Mouse (Mus musculus): ENCODE results near the gene Vmn2r81. TPM values are rescaled to one million over a fixed set of nuclear protein-coding genes. Genes with fewer than 3 reads are reported as not detected.

Gene Vmn2r81
- total RNA-seq (2023) = not detected

DNA sequence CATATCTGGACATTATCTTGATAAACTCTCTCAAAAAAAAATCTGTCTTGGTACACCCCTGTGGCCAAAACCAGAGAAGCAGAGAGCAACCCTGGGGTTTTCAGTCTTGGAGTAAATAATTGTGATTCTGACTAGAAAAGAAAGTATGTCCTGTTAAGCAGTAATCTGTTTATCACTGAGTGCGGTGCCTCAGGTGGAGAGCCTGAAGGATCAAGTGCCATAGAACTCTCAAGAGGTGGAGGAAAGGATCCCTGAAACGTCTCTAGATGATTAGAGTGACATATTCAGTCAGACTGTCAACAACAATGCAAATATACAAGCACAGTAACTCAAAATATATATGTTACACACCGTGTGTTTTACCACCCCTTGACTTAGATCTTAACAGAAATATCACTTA, at the start of gene Vmn2r81:
Vmn2r81 (plus strand) TSS at position 301 of the 400 bp plus-strand sequence.

Other genes starting within 250 kb of the Vmn2r81 start
- gene Olfr1351, start 235.2 kb upstream of the Vmn2r81 start, total RNA-seq (2023) = not detected
- not detected for gene Olfr57, start 219.0 kb upstream of the Vmn2r81 start, total RNA-seq (2023)
- 1 to 10 TPM; 3.4 to 5.6 TPM for gene 2610008E11Rik, start 150.1 kb upstream of the Vmn2r81 start, total RNA-seq (2023)
- not detected for gene Vmn2r80, start 98.9 kb upstream of the Vmn2r81 start, total RNA-seq (2023)
- gene Vmn2r82, start 108.8 kb downstream of the Vmn2r81 start, total RNA-seq (2023) = not detected
- gene Vmn2r83, start 221.0 kb downstream of the Vmn2r81 start, total RNA-seq (2023) = not detected